Mouse (Mus musculus): Measurements from ENCODE around the gene Nup107. TPM values are rescaled to one million over a fixed set of nuclear protein-coding genes. Genes with fewer than 3 reads are reported as not detected.
"Not testable (repeated sequence)": the region's sequence is repeated elsewhere in the genome, so short reads cannot be mapped to it uniquely, and the experiment has no call there.

The Nup107 gene
- polyA plus RNA-seq, 1 experiment, result 134 TPM

GRCm38 (mm10) chr10:117724804-117725361 is 67.6 kb downstream of the Nup107 start:
- TF ChIP-seq CTCF (IDR thresholded peaks at IDR 0.05; ENCODE audit: low read depth, low read length) (no peak), POLR2A (IDR thresholded peaks at IDR 0.05; ENCODE audit: insufficient read depth, low read length) (no peak), EP300 (IDR thresholded peaks at IDR 0.05; ENCODE audit: insufficient read depth, low read depth, low read length) (no peak)
- H3K27me3 ChIP-seq (ENCODE audit: control insufficient read depth, insufficient read depth, low read length, poor library complexity, severe bottlenecking), result no peaks in the 10 kb centered on the region
- no peaks in the 10 kb centered on the region for H3K9me3 ChIP-seq (replicated peaks; ENCODE audit: control insufficient read depth, insufficient read depth, low read length, poor library complexity, severe bottlenecking)
- no peak overlapping the region for H3K27ac ChIP-seq (ENCODE audit: insufficient read depth, low read length)
- H3K36me3 ChIP-seq (ENCODE audit: control insufficient read depth, insufficient read depth, low read length, poor library complexity, severe bottlenecking), result no peaks in the 10 kb centered on the region
- H3K4me3 ChIP-seq (ENCODE audit: low read depth, low read length), result no peak overlapping the region
- no peaks in the 10 kb centered on the region for H3K4me1 ChIP-seq (ENCODE audit: control insufficient read depth, insufficient read depth, low read length)
- no peak overlapping the region for H3K9ac ChIP-seq (ENCODE audit: low read depth, poor library complexity, severe bottlenecking)

- Histone ChIP-seq H3K27me3 (ENCODE audit: control insufficient read depth, insufficient read depth, low read length, poor library complexity, severe bottlenecking) (no peaks in the 10 kb centered on the region), H3K36me3 (ENCODE audit: control insufficient read depth, insufficient read depth, low read length, poor library complexity, severe bottlenecking) (no peaks in the 10 kb centered on the region), H3K9ac (ENCODE audit: low read depth, poor library complexity, severe bottlenecking) (no peak overlapping the region), H3K4me3 (ENCODE audit: low read depth, low read length) (no peak overlapping the region), H3K27ac (ENCODE audit: insufficient read depth, low read length) (no peak overlapping the region), H3K9me3 (replicated peaks; ENCODE audit: control insufficient read depth, insufficient read depth, low read length, poor library complexity, severe bottlenecking) (no peaks in the 10 kb centered on the region), H3K4me1 (ENCODE audit: control insufficient read depth, insufficient read depth, low read length) (no peaks in the 10 kb centered on the region)
- TF ChIP-seq POLR2A (IDR thresholded peaks at IDR 0.05; ENCODE audit: insufficient read depth, low read length) (no peak), EP300 (IDR thresholded peaks at IDR 0.05; ENCODE audit: insufficient read depth, low read depth, low read length) (no peak), CTCF (IDR thresholded peaks at IDR 0.05; ENCODE audit: low read depth, low read length) (no peak)
Measured at GRCm38 (mm10) chr10:117724136-117724718, 68.3 kb downstream of the Nup107 start.

- no peaks in the 10 kb centered on the region for H3K36me3 ChIP-seq (ENCODE audit: control insufficient read depth, insufficient read depth, low read length, poor library complexity, severe bottlenecking)
- H3K9ac ChIP-seq (ENCODE audit: low read depth, poor library complexity, severe bottlenecking), result peak overlapping the region; percentile 42
- peaks cover 8% of the 10 kb centered on the region for H3K4me1 ChIP-seq (ENCODE audit: control insufficient read depth, insufficient read depth, low read length)
- H3K4me3 ChIP-seq (ENCODE audit: low read depth, low read length), result no peak overlapping the region
- TF ChIP-seq EP300 (IDR thresholded peaks at IDR 0.05; ENCODE audit: insufficient read depth, low read depth, low read length) (no peak), POLR2A (IDR thresholded peaks at IDR 0.05; ENCODE audit: insufficient read depth, low read length) (no peak), CTCF (IDR thresholded peaks at IDR 0.05; ENCODE audit: low read depth, low read length) (no peak)
- H3K27ac ChIP-seq (ENCODE audit: insufficient read depth, low read length), result peak overlapping the region; percentile 97
- H3K9me3 ChIP-seq (replicated peaks; ENCODE audit: control insufficient read depth, insufficient read depth, low read length, poor library complexity, severe bottlenecking), result no peaks in the 10 kb centered on the region
- no peaks in the 10 kb centered on the region for H3K27me3 ChIP-seq (ENCODE audit: control insufficient read depth, insufficient read depth, low read length, poor library complexity, severe bottlenecking)
Measured at GRCm38 (mm10) chr10:117718161-117719119, 74.1 kb downstream of the Nup107 start.

- Histone ChIP-seq H3K4me1 (ENCODE audit: control insufficient read depth, insufficient read depth, low read length) (peaks cover 8% of the 10 kb centered on the region), H3K27me3 (ENCODE audit: control insufficient read depth, insufficient read depth, low read length, poor library complexity, severe bottlenecking) (no peaks in the 10 kb centered on the region), H3K9me3 (replicated peaks; ENCODE audit: control insufficient read depth, insufficient read depth, low read length, poor library complexity, severe bottlenecking) (no peaks in the 10 kb centered on the region), H3K36me3 (ENCODE audit: control insufficient read depth, insufficient read depth, low read length, poor library complexity, severe bottlenecking) (no peaks in the 10 kb centered on the region), H3K9ac (ENCODE audit: low read depth, poor library complexity, severe bottlenecking) (peak overlapping the region; percentile 42), H3K27ac (ENCODE audit: insufficient read depth, low read length) (peak overlapping the region; percentile 97), H3K4me3 (ENCODE audit: low read depth, low read length) (no peak overlapping the region)
- TF ChIP-seq EP300 (IDR thresholded peaks at IDR 0.05; ENCODE audit: insufficient read depth, low read depth, low read length), result peak; percentile 98
- no peak for TF ChIP-seq CTCF (IDR thresholded peaks at IDR 0.05; ENCODE audit: low read depth, low read length)
- no peak for TF ChIP-seq POLR2A (IDR thresholded peaks at IDR 0.05; ENCODE audit: insufficient read depth, low read length)
Measured at GRCm38 (mm10) chr10:117717583-117717982, 74.9 kb downstream of the Nup107 start.

- Histone ChIP-seq H3K9me3 (replicated peaks; ENCODE audit: control insufficient read depth, insufficient read depth, low read length, poor library complexity, severe bottlenecking) (no peaks in the 10 kb centered on the region), H3K4me3 (ENCODE audit: low read depth, low read length) (no peak overlapping the region), H3K4me1 (ENCODE audit: control insufficient read depth, insufficient read depth, low read length) (peaks cover 8% of the 10 kb centered on the region), H3K27ac (ENCODE audit: insufficient read depth, low read length) (peak overlapping the region; percentile 97), H3K36me3 (ENCODE audit: control insufficient read depth, insufficient read depth, low read length, poor library complexity, severe bottlenecking) (no peaks in the 10 kb centered on the region), H3K9ac (ENCODE audit: low read depth, poor library complexity, severe bottlenecking) (0 out of 2 replicates have a peak overlapping the region, but pooled peaks have one; percentile 42), H3K27me3 (ENCODE audit: control insufficient read depth, insufficient read depth, low read length, poor library complexity, severe bottlenecking) (no peaks in the 10 kb centered on the region)
- peak; percentile 7 for TF ChIP-seq CTCF (IDR thresholded peaks at IDR 0.05; ENCODE audit: low read depth, low read length)
- TF ChIP-seq POLR2A (IDR thresholded peaks at IDR 0.05; ENCODE audit: insufficient read depth, low read length), result no peak
Measured at GRCm38 (mm10) chr10:117716686-117717085, 75.8 kb downstream of the Nup107 start.

GRCm38 (mm10) chr10:117715654-117716053 is 76.9 kb downstream of the Nup107 start:
- H3K27ac ChIP-seq (ENCODE audit: insufficient read depth, low read length); H3K27me3 ChIP-seq (ENCODE audit: control insufficient read depth, insufficient read depth, low read length, poor library complexity, severe bottlenecking); H3K4me3 ChIP-seq (ENCODE audit: low read depth, low read length); H3K9me3 ChIP-seq (replicated peaks; ENCODE audit: control insufficient read depth, insufficient read depth, low read length, poor library complexity, severe bottlenecking); H3K4me1 ChIP-seq (ENCODE audit: control insufficient read depth, insufficient read depth, low read length); H3K9ac ChIP-seq (ENCODE audit: low read depth, poor library complexity, severe bottlenecking); H3K36me3 ChIP-seq (ENCODE audit: control insufficient read depth, insufficient read depth, low read length, poor library complexity, severe bottlenecking): not testable (repeated sequence)
